Mouse (Mus musculus) cerebellum, postnatal 25 days (tissue): Measurements from ENCODE around the gene Frs3.

Experiments used
- DNase-seq, 2 experiments: peaks; one replicate each; pipeline ENCODE4 v3.0.0; 2021; ENCODE audit warnings: mixed read lengths in 2 of 2

The Frs3 gene

DNA sequence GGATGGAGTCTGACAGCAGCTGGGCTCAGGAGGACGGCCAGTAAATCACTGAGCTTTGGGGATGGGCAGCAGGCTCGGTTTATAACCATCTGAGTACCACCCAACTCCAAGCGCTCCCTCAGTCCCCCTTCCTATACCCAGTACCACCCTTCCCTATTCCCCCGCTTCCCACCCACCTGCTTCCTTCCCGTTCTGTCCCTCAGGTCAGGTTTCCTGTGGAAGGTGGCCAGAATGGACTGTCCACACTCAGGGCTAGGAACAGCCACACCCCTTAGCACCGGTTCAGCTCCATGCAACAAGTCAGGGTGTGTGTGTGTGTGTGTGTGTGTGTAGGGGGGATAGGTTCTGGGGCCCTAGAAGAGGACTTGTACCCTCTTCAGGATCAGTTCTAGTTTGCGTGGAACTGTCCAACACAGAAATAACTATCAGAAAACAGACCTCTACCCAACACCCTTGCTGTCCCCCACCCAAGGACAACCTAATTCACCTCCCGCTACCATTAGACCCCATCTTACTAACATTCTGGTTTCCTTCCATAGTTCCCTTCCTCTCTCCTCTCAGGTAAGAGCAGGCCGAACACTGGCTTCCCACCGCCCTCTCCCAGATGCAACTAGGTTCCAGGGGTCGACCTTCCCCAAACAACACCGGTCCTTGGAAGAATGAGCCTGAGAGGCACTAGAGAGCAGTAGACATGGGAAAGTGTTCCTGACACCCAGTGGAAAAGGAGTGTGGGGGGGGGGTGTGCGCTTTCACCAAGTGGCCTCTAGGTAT, 5.0 kb downstream of the Frs3 start:
- no peak for DNase-seq

DNA sequence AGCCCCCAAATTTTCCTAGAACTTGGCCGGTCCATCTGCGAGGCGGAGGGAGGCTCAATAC, 5.4 kb downstream of the Frs3 start, which contains the start of gene Gm21981:
TSS of gene Gm21981 (minus strand) at position 14 of the 61 bp plus-strand sequence.
- no peak for DNase-seq

DNA sequence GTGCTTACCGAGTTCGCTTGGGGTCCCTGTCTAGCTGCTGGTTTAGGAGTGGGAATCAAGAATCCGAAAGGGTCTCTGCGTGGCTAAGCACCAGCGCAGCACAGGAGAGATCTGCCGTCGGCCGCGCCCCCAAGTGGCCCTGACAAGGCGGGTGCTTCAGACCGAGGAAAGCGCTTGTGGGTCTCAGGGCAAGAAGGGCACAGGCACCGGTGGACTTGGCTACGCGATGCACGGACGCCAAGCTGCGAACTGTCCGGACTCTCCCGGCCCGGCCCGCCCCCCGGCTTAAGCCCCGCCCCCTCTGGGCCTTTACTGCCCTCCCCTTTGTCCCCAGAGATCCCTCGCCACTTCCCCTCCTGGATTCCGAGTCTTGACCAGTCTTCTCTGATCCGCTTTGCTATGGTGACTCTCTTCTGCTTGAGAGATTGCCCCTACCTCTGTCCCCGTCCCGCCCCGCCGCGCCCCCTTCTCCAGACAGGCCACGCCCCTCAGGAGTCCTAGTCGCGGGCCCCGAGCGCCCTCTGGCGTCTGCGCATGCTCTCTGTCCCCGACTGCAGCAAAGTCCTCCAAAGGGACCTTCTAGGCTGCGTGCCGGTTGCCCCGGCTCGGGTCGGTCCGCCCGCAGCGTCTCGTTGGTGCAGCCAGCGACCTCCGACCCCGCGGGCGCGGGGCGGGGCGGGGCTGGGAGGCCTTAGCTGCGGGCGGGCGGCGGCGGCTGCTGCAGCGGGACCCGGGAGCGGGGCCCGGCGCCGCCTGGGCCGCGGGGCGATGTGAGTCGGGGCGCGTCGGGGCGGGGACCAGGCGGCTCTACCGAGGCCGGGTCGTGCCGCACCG, 5.9 kb downstream of the Frs3 start, which contains the start of gene Prickle4:
TSS of gene Prickle4 (minus strand) at position 234 of the 834 bp plus-strand sequence.
- DNase-seq, result peak; percentile 99

DNA sequence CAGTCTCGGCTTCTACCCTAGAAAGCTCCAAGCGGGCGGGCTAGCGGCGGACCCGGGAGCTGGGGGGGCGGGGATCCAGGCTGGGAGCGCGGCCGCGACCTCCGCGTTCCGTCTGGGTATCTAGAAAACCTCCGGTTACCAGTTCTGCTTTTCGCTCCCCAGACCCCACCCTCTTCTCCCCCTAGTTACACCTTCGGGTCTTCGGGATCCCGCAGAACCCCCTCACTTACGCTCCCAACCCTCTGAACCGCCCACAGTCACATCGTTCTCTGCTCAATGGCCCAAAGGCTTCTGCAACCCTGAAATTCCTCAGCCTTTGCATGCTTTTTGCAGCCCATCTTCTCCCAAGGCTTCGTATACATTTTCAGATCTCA, 6.5 kb downstream of the Frs3 start:
- DNase-seq, result no peak

GRCm38 (mm10) chr17:47698156-47698555, 9.3 kb downstream of the Frs3 start:
- DNase-seq, result no peak

DNA sequence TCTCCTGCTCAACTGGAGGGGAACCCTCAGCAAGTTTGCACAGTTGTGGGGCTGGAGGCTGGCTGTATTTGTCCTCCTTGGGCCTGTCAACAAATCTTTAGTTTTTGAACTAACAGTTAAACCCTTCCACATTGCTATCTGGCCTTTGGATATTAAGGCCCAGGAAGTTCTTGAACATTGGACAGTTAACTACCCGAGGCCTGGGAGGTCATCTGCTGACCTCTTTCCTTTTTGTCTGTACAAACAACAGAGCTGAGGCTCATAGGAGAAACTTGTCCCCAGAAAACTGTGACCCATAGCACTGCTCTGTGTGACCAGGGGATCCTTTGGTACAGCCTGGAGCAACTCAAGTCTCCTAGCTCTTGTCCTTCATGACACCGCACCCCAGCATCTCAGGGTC, 10.2 kb downstream of the Frs3 start:
- no peak for DNase-seq

GRCm38 (mm10) chr17:47701793-47702192, 13.0 kb downstream of the Frs3 start:
- no peak for DNase-seq

DNA sequence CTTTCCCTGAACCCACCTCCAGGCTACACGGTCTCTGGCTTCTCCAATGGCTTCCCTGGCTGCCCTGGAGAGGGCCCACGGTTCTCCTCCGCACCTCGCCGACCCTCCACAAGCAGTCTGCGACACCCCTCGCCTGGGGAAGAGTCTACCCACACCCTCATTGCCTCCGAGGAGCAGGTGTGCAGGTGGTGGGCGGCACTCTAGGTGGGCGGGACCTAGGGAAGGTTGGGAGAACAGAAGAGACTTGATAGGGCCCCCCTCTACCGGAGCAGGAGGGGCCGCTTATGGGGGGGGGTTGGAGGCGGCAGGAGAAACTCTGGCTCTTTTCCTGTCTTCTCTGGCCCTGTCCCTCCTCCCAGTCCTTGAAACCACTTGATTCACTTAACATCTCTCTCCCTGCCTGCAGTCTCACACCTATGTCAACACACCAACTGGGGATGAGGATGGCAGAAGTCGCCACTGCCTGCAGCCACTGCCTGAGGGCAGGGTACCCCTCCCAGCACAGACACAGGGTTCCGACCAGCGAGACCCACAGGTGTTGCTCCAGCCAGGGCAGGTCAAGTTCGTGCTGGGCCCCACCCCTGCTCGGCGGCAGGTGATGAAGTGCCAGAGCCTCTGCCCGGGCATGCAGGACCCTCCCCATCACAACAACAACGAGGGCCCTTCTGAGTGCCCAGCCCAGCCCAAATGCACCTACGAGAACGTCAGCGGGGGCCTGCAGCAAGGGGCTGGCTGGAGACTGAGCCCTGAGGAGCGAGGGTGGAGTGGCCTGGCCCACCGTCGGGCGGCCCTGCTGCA, 13.9 kb downstream of the Frs3 start:
- no peak for DNase-seq

GRCm38 (mm10) chr17:47703556-47703955, 14.7 kb downstream of the Frs3 start:
- DNase-seq, result no peak

- no peak for DNase-seq
Observed at GRCm38 (mm10) chr17:47704692-47705091, 15.9 kb downstream of the Frs3 start.

GRCm38 (mm10) chr17:47706196-47706595, 17.4 kb downstream of the Frs3 start:
- DNase-seq, result no peak

GRCm38 (mm10) chr17:47707961-47708360, 19.1 kb downstream of the Frs3 start:
- DNase-seq, result no peak

GRCm38 (mm10) chr17:47708972-47709371, 20.1 kb downstream of the Frs3 start:
- no peak for DNase-seq

DNA sequence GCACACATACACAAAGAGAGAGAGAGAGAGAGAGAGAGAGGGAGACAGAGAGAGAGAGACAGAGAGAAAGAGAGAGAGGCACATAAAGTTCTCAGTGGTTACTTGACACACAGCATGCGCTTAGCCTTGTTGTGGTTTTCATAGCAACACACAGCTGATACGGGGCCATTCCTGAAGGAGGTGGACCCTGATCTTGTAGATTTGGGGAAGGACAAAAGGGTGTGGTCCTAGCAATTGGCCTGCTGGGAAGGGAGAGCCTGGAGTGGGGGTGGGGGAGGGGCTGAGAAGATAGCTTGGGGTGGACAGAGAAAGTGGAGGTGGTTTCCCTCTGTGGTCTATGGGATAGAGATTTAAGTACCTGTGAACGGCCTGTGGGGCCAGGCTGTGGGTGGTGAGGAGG, 21.2 kb downstream of the Frs3 start:
- DNase-seq, result no peak

DNA sequence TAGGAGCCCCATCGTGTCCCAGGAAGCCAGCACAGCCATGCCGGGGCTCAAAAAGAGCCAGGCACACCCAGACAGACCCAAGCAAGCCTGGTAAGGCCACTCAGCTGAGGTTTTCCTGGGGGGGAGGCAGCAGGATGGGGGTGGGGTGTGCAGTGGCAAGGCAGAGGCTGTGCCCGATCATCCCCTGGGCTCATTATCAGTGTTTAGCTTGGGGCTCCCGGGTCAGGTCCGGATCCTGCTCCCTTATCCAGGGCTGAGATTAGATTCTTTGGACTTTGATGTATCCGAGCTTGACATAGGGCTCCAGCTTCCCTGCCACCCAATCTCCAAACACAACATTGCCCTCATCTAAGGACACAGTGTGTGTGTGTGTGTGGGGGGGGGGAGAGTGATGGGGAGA, 23.1 kb downstream of the Frs3 start:
- no peak for DNase-seq

DNA sequence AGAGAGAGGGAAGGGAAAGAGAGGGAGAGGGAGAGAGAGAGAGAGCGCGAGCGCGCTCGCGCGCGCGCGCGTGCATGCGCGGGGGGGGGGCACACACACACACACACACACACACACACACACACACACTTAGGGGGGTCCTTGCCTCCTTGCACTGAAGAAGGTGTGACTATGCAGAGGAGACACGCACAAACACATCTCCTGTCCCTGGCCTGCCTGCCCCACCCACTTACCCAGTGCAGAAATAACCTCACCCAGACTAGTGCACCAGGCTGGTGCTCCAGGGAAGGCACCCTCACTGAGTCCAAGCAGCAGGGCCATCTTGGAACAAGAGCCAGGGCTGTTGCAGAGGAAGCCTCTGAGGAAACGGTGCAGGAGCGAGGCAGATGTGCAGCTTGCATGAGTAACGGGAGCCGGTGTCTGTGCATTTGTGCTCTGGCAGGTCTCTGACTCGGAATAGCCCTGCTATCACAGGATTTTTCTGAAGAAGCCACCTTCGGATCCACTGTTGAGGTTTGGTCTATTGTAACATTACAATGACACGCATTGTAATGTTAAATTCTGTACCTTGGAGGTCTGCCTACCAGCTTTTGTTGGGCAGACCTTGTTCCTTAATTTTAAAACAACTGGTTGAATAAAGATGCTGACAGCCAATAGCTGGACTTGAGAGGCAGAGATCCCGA, 24.2 kb downstream of the Frs3 start:
- no peak for DNase-seq

DNA sequence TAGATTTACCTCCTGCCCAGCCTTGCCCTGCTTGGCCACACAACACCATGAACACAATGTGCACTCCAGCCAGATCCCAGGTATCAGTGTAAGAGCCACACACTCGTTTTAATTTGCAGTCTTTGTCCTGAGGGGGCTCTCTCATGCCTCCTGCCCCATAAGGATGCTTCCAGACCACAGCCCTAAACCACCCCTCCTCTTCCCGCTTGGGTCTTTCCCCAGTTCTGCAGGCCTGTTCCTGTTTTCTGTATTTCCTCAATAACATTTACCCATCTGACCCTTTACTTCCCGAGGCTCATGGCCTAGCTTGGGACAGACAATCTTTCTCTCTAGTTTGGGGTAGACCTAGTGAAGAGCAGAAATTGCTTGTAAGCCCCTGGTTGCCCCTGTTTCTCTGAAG, 26.2 kb downstream of the Frs3 start:
- no peak for DNase-seq

DNA sequence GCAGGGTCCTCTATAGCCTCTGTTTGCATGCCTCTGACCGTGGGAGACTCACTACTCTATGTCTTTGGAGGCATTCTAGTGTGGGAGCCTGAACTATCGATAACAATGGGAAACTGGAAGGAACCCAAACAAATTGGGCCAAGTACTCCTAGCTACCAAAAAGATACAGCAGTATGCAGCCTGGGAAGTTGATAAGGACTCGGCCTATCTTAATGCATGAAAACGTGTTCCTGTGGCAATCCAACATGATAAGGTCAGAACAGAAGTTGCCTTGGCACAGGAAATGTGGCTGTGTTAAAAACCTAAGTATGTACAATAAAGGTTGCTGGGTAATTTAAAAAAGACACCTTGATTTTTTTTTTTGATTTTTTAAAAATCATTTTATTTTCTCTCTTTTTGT, 32.4 kb downstream of the Frs3 start:
- no peak for DNase-seq

DNA sequence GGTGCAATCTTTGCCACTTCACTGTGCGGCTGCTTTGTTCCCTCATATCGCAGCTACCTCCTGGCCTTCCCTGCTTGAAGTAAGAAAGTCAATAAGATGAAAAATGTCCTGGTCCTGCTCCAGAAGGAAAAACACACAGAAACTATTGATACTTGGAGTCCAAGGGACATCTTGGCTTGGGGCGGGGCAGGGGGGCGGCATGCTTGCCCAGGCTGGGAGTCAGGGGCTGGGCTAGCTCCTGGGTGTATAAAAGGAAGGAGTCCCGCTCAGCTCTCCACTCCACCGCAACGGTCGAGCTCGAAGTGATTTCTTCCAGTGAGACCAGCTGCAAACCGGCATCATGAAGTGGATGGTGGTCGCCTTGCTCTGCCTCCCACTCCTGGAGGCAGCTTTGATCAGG, 37.7 kb downstream of the Frs3 start, which contains the start of gene Pgc:
TSS of gene Pgc (plus strand) at position 277 of the 400 bp plus-strand sequence.
- DNase-seq, result no peak

DNA sequence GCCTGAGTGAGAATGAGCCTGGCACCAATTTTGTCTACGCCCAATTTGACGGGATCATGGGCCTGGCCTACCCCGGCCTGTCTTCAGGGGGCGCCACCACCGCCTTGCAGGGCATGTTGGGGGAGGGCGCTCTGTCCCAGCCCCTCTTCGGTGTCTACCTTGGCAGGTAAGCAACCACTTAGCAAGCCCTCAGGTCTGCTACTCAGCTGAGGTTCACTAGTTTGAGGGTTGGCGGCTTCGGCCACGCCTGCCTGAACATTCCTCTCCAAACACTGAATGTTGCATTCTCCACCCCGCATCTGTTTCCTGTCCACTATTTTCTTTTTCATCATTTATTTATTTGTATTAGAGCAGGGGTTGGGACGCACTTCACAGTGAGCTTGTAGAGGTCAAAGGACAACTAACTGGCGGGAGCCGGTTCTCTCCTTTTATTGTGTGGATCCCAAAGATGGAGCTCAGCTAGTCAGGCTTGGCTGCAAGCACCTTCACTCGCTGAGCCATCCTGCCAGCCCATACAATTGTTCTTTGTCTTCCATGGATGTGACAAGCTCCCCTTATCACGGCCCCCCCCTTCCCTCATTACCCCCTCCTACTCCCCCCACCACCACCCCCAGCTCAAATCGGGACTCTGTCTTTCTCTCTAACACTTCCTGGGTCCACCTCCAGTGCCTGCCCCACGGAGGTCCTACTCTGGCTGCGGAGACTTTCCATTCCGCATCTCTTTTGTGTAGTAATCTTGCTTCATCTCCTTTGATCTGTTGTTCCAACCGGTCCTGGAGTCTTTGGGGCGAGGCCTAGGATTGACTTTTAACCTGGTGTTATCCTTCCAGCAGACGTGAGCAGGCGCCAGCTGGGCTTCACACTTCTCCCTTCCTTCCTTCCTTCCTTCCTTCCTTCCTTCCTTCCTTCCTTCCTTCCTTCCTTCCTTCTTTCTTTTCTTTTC, 42.1 kb downstream of the Frs3 start:
- no peak for DNase-seq

- no peak for DNase-seq
Observed at GRCm38 (mm10) chr17:47735553-47736100, 46.8 kb downstream of the Frs3 start.

DNA sequence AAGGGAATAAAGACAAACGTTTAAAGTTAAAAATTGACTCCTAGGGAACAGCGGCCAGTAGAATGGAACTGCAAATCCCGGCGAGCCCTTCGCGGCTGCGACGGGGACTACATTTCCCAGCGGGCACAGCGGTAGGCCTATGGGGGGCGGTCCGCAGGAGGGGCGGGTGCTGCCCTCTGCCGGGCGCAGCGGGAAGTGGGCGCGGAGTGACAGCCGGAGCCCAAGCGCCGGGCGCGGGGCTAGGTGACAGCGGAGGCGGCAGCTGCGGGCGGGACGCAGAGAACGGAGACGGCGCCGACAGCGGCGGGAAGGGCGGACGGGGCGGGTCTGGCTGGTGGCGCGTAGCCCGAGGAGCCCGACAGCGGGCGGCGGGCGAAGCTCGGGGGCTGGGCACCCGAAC, 48.0 kb downstream of the Frs3 start, which contains the start of gene Tfeb:
TSS of gene Tfeb (plus strand) at position 175 of the 400 bp plus-strand sequence.
- DNase-seq, result peak; percentile 98 to 99
